Mouse (Mus musculus) liver, embryonic 14.5 days (tissue): ENCODE results near the gene Podxl2.

Experiments
- CTCF ChIP-seq: IDR thresholded peaks from 2 replicates; pipeline ENCODE4 v1.5.1; 2016; ENCODE audit warnings: antibody characterized with exemption, low read depth, control low read depth
- EP300 ChIP-seq: IDR thresholded peaks from 2 replicates; pipeline ENCODE4 v1.6.1; 2016; ENCODE audit warnings: antibody characterized with exemption, low read depth

GRCm38 (mm10) chr6:88905042-88905441 lies 30.2 kb upstream of the Podxl2 start:
- no peak for TF ChIP-seq CTCF
- no peak for TF ChIP-seq EP300
